Mouse (Mus musculus) neural tube, embryonic 12.5 days (tissue): ENCODE measurements at regions not wholly inside any gene's neighbourhood (a gene's known extent, or its start where the extent isn't known, plus 50 kb on each side); places are given as distances from the start of the nearest gene placed in this dataset.
A peak's percentile ranks its signal among the peaks of the same experiment; 100 is the strongest.

Source experiments
- ATAC-seq: fragments of 200-750 bp; cut with Nextera tagmentation; 2 replicates; pipeline ENCODE4 v1.8.0; 2017; ENCODE audit warnings: low read depth, mild to moderate bottlenecking, moderate TSS enrichment, moderate library complexity; ENCODE audit not compliant: low FRiP score
- H3K27ac ChIP-seq: fragments of 300-500 bp; sonication (generic); 2 replicates; pipeline ENCODE4 v1.5.1; 2016
- H3K27me3 ChIP-seq: fragments of 300-500 bp; sonication (generic); replicated peaks from 2 replicates; pipeline ENCODE4 v1.6.1; 2016; ENCODE audit warnings: mild to moderate bottlenecking
- H3K36me3 ChIP-seq: fragments of 300-500 bp; sonication (generic); 2 replicates; pipeline ENCODE4 v1.6.1; 2016; ENCODE audit warnings: mild to moderate bottlenecking
- H3K4me1 ChIP-seq: fragments of 300-500 bp; sonication (generic); 2 replicates; pipeline ENCODE4 v1.6.1; 2016
- H3K4me2 ChIP-seq: fragments of 300-500 bp; sonication (generic); replicated peaks from 2 replicates; pipeline ENCODE4 v1.6.1; 2016; ENCODE audit warnings: mild to moderate bottlenecking
- H3K4me3 ChIP-seq: fragments of 300-500 bp; sonication (generic); 2 replicates; pipeline ENCODE4 v1.5.1; 2016
- H3K9ac ChIP-seq: fragments of 300-500 bp; sonication (generic); 2 replicates; pipeline ENCODE4 v1.6.1; 2016; ENCODE audit warnings: mild to moderate bottlenecking
- H3K9me3 ChIP-seq: fragments of 300-500 bp; sonication (generic); 2 replicates; pipeline ENCODE4 v1.6.1; 2016; ENCODE audit warnings: mild to moderate bottlenecking
- WGBS: fragments of 180-500 bp; shearing (Covaris S2); methylation state at CpG from one replicate; pipeline ENCODE4 v1.1.7; 2016; 5-methylcytosine and 5-hydroxymethylcytosine counted together

GRCm38 (mm10) chr4:47697071-47697470, 222.6 kb downstream of the Sec61b start:
- H3K4me3 ChIP-seq: no peak overlapping the region
- no peaks in the 10 kb centered on the region for H3K4me1 ChIP-seq
- H3K27me3 ChIP-seq: no peaks in the 10 kb centered on the region
- no peak overlapping the region for H3K4me2 ChIP-seq
- no peaks in the 10 kb centered on the region for H3K36me3 ChIP-seq
- 93% methylated on average over 4 of the region's 4 CpGs for WGBS
- H3K27ac ChIP-seq: no peak overlapping the region
- no peaks in the 10 kb centered on the region for H3K9me3 ChIP-seq
- no peak overlapping the region for H3K9ac ChIP-seq
- ATAC-seq: no peak

DNA sequence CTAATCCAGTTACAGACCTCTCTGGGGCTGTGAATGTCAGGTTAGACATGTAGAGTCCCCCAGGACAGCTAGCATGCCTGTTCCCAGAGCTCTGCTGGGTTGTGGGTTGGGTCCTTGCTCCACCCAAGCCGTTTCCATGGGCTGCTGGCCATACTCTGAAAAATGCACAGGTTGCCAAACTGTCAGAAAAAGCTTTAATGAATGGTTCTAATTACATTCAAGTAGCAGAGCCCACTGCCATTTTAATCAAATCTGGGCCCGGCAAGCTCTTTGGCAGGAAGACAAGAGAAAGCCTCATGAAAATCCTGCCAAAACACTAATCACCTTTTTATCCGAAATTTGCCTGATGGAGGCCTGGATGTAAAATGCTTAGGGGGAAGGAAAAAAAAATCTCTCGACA, 224.1 kb downstream of the Sec61b start:
- Histone ChIP-seq H3K27ac (no peak overlapping the region), H3K4me2 (no peak overlapping the region), H3K27me3 (no peaks in the 10 kb centered on the region), H3K9ac (no peak overlapping the region), H3K4me3 (no peak overlapping the region), H3K36me3 (no peaks in the 10 kb centered on the region), H3K4me1 (no peaks in the 10 kb centered on the region), H3K9me3 (no peaks in the 10 kb centered on the region)
- 66% methylated on average over 4 of the region's 4 CpGs for WGBS
- no peak for ATAC-seq

- H3K27ac ChIP-seq: no peak overlapping the region
Observed at GRCm38 (mm10) chr4:47698926-47699325, 224.5 kb downstream of the Sec61b start.

DNA sequence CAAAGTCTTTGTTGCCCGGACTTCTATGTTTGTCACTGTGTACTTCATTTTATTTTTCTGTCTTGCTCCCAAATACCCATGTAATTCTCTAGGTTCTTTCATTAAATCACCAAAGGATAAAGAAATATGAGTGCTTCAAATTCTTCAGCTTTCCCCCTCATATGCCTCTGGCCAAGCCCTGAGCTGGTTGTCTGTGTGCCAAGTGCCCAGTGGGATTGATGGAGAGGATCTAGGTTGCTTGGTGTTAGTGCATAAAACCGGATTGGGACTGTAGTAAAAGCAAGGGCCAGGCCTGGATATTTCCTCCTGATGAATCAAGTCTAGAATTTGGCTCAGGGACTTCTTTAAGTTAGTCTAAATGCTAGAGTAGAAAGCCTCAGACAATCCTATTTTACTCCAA, 229.0 kb downstream of the Sec61b start:
- WGBS: 83% methylated on average over 2 of the region's 2 CpGs
- Histone ChIP-seq H3K27me3 (no peaks in the 10 kb centered on the region), H3K27ac (no peak overlapping the region), H3K4me1 (no peaks in the 10 kb centered on the region), H3K9me3 (no peaks in the 10 kb centered on the region), H3K4me3 (no peak overlapping the region), H3K36me3 (no peaks in the 10 kb centered on the region), H3K9ac (no peak overlapping the region), H3K4me2 (no peak overlapping the region)
- no peak for ATAC-seq

More at GRCm38 (mm10) chr4:47698926-47699325, 224.5 kb downstream of the Sec61b start:
- Histone ChIP-seq H3K27me3 (no peaks in the 10 kb centered on the region), H3K9me3 (no peaks in the 10 kb centered on the region), H3K4me3 (no peak overlapping the region), H3K9ac (no peak overlapping the region), H3K4me1 (no peaks in the 10 kb centered on the region), H3K4me2 (no peak overlapping the region), H3K36me3 (no peaks in the 10 kb centered on the region)
- 62% methylated on average over 4 of the region's 4 CpGs for WGBS
- ATAC-seq: no peak

DNA sequence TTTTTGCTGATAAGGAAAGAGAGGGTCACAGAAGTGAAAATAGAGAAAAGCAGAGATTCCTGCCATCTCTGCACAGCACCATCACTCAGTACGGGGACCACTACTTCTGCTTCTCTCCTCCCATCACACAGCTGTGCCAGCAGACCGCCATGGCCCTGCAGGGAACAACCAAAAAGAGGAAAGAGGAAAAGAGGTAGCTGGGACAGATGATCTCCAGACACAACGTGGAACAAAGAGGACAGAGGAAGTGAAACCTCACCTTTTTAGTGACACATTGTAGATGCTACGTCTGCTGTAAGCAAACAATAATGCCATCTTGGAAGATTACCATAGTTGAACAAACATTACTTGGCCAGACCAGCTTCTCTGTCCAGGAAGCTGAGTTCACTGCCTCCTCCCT, 230.1 kb downstream of the Sec61b start:
- Histone ChIP-seq H3K4me2 (no peak overlapping the region), H3K27me3 (no peaks in the 10 kb centered on the region), H3K27ac (no peak overlapping the region), H3K9ac (no peak overlapping the region), H3K36me3 (no peaks in the 10 kb centered on the region), H3K9me3 (no peaks in the 10 kb centered on the region), H3K4me1 (no peaks in the 10 kb centered on the region), H3K4me3 (no peak overlapping the region)
- WGBS: 86% methylated on average over 4 of the region's 4 CpGs
- ATAC-seq: no peak

DNA sequence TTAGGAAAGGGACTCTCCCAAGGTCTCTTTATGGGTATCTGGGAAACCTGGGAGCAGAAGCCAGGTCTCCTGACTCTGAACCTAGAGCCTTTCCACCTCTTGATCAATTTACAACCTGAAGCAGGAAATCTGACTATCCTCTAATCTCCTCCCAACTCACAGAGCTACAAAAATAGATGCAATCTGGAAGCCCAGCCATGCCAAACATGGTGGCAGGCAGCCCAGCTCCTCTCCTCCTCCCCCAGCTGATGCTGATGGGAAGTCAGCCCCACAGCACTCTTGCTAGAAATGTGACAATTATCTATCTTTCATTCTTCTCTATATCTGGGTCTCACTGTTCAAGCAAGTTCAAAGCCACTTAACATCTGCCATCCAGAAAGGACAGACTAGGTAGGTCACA, 233.5 kb downstream of the Sec61b start:
- Histone ChIP-seq H3K9me3 (no peaks in the 10 kb centered on the region), H3K4me1 (no peaks in the 10 kb centered on the region)
- no peak for ATAC-seq

GRCm38 (mm10) chr4:47713387-47713786, 238.9 kb downstream of the Sec61b start:
- no peak overlapping the region for H3K4me2 ChIP-seq
- no peaks in the 10 kb centered on the region for H3K4me1 ChIP-seq
- H3K27me3 ChIP-seq: no peaks in the 10 kb centered on the region
- H3K4me3 ChIP-seq: no peak overlapping the region
- H3K9ac ChIP-seq: no peak overlapping the region
- no peaks in the 10 kb centered on the region for H3K36me3 ChIP-seq
- 0 out of 2 replicates have a peak, but pooled peaks have one; percentile 21 for ATAC-seq
- H3K27ac ChIP-seq: no peak overlapping the region
- 79% methylated on average over 7 of the region's 7 CpGs for WGBS
- H3K9me3 ChIP-seq: no peaks in the 10 kb centered on the region

More for the DNA sequence above, 233.5 kb downstream of the Sec61b start:
- no peak overlapping the region for H3K4me2 ChIP-seq
- no peaks in the 10 kb centered on the region for H3K27me3 ChIP-seq
- no peak overlapping the region for H3K4me3 ChIP-seq
- H3K9ac ChIP-seq: no peak overlapping the region
- no peaks in the 10 kb centered on the region for H3K36me3 ChIP-seq
- no peak overlapping the region for H3K27ac ChIP-seq

- ATAC-seq: no peak
- Histone ChIP-seq H3K9ac (no peak overlapping the region), H3K4me3 (no peak overlapping the region), H3K27ac (no peak overlapping the region), H3K4me1 (peaks cover 6% of the 10 kb centered on the region), H3K9me3 (no peaks in the 10 kb centered on the region), H3K4me2 (no peak overlapping the region; the same call in 1 of the 2 replicates), H3K36me3 (no peaks in the 10 kb centered on the region), H3K27me3 (no peaks in the 10 kb centered on the region)
- 8% methylated on average over 8 of the region's 8 CpGs for WGBS
Observed at GRCm38 (mm10) chr4:47724331-47725004, 250.0 kb downstream of the Sec61b start.

DNA sequence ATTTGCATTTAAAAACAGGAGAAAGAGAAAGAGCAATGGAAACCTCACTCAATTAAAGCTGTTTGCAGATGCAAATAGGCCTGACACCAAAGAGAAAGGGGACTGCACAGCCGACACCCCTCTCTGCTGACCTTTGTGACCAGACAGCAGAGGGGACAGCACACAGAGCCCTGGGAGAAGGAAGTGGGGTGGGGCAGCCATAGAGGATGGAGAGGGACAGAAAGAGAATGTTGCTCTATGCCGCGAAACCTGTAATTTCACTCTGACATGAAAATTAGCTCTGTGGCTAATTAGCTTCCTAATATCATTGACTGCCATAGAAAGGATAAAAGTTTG, 250.5 kb downstream of the Sec61b start:
- no peaks in the 10 kb centered on the region for H3K27me3 ChIP-seq
- peaks cover 6% of the 10 kb centered on the region for H3K4me1 ChIP-seq
- WGBS: 13% methylated on average over 3 of the region's 3 CpGs
- no peak overlapping the region for H3K9ac ChIP-seq
- H3K36me3 ChIP-seq: no peaks in the 10 kb centered on the region
- no peaks in the 10 kb centered on the region for H3K9me3 ChIP-seq
- no peak overlapping the region for H3K4me3 ChIP-seq
- no peak for ATAC-seq
- no peak overlapping the region; the same call in 1 of the 2 replicates for H3K4me2 ChIP-seq
- H3K27ac ChIP-seq: no peak overlapping the region

GRCm38 (mm10) chr4:47746498-47747190, 272.2 kb downstream of the Sec61b start:
- Histone ChIP-seq H3K4me3 (no peak overlapping the region), H3K36me3 (no peaks in the 10 kb centered on the region), H3K4me1 (no peaks in the 10 kb centered on the region), H3K27ac (no peak overlapping the region), H3K27me3 (no peaks in the 10 kb centered on the region), H3K4me2 (no peak overlapping the region), H3K9ac (no peak overlapping the region), H3K9me3 (no peaks in the 10 kb centered on the region)
- 86% methylated on average over 8 of the region's 8 CpGs for WGBS
- no peak for ATAC-seq

DNA sequence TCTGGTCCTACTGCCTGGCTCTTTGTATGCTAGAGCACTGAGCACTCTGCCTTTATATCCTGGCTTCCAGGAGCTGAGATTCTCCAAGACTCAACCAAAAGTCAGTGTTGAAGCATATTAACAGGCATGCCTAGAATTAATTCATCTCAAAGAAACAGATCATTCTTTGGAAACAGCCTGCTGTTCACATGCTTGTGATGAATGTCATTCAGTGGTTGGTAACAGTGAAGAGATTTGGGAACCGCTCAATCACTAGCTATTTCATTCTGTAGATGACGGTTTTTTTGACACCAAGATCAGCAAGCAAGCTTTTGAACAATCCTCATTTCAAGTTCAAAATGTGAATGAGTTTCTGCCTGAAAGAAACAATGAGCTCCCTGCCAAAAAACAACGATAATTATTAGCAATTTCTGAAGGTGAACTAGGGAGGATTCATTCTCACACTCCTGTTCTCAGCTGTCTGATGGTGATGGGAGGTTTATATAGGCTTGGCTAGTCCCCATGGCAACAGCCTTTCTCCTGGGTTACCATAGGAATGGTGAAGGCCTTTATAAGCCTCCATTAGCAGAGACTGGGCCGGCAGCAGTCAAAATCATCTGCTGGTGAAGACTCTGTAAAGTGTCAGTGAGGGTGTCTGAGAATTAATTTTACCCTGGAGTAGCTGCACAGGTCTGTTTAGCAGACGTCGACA, 272.6 kb upstream of the Nr4a3 start:
- no peaks in the 10 kb centered on the region for H3K4me1 ChIP-seq
- H3K9ac ChIP-seq: no peak overlapping the region
- no peak overlapping the region for H3K4me3 ChIP-seq
- WGBS: 61% methylated on average over 6 of the region's 6 CpGs
- no peak overlapping the region for H3K4me2 ChIP-seq
- ATAC-seq: peak; percentile 81; the same call in 1 of the 2 replicates
- no peak overlapping the region for H3K27ac ChIP-seq
- no peaks in the 10 kb centered on the region for H3K36me3 ChIP-seq
- H3K27me3 ChIP-seq: no peaks in the 10 kb centered on the region
- H3K9me3 ChIP-seq: no peaks in the 10 kb centered on the region

- Histone ChIP-seq H3K27me3 (no peaks in the 10 kb centered on the region), H3K36me3 (no peaks in the 10 kb centered on the region), H3K27ac (no peak overlapping the region), H3K4me3 (no peak overlapping the region), H3K9ac (no peak overlapping the region), H3K4me2 (no peak overlapping the region), H3K9me3 (no peaks in the 10 kb centered on the region), H3K4me1 (no peaks in the 10 kb centered on the region)
- WGBS: 90% methylated on average over 5 of the region's 5 CpGs
- ATAC-seq: no peak
Observed at GRCm38 (mm10) chr4:47774664-47775063, 270.3 kb upstream of the Nr4a3 start.
